Mouse (Mus musculus) E14TG2a.4 (cell line): ENCODE measurements around the gene Slc22a17.

Experiments
- CTCF ChIP-seq: conservative IDR thresholded peaks from 2 replicates; pipeline ENCODE4 v1.5.1; 2014; ENCODE audit warnings: low read length
- POU5F1 ChIP-seq: IDR thresholded peaks from 2 replicates; pipeline ENCODE4 v1.6.1; 2014; ENCODE audit warnings: low read length, borderline replicate concordance

DNA sequence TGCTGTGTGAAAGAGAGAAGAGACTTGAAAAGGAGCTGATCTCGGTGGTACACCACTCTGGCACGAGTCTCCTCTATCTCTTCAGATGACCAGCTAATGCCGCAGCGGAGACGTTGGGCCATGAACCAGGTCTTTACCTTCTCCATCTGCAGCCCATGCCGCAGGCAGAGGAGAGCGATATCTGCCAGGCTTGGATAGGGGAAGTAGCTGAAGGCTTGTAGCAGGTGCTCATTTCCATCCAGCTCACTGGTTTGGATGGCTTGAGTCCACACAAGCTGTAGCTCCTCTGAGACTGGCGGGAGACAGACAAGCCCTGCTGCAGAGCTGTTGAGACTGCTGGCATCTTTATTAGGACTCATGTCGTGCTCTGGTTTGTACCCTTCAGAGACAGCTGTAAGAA, 55.0 kb downstream of the Slc22a17 start:
- TF ChIP-seq CTCF (no peak), POU5F1 (no peak)
